Mouse (Mus musculus) kidney, adult 2 months (tissue): ENCODE results near the gene Lingo2.

Experiments
- CTCF ChIP-seq: fragments of 200-500 bp; conservative IDR thresholded peaks from 2 replicates; pipeline ENCODE4 v1.5.1; 2011; ENCODE audit warnings: low read depth, mild to moderate bottlenecking, control low read depth, low read length, moderate library complexity, mixed read lengths; ENCODE audit not compliant: insufficient read depth, insufficient read length
- POLR2A ChIP-seq: fragments of 200-500 bp; IDR thresholded peaks from one replicate; pipeline ENCODE4 v1.6.1; 2011; ENCODE audit warnings: low read depth, low read length, control low read depth

DNA sequence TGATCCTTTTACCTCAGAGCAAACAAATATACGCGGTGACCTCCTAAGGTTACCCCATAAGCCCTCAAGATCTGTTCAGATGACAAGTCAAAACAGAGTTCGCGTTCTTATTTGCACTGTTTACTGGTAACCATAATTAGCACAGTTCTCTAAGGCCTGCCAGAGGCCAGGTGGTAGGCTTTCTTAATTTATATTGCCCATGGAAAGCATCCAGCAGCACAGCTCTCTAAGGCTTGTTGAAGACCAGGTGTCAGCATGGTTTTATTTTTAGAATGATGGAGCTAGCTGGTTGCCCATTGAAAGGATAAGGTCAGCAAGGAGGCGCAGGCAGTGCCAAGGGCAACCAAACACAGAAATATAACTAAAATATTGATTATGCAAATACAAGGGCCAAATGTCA is 1190.4 kb downstream of the Lingo2 start:
- TF ChIP-seq POLR2A (no peak), CTCF (no peak)
